Mouse (Mus musculus): Measurements from ENCODE around the gene Zfp867.

DNA sequence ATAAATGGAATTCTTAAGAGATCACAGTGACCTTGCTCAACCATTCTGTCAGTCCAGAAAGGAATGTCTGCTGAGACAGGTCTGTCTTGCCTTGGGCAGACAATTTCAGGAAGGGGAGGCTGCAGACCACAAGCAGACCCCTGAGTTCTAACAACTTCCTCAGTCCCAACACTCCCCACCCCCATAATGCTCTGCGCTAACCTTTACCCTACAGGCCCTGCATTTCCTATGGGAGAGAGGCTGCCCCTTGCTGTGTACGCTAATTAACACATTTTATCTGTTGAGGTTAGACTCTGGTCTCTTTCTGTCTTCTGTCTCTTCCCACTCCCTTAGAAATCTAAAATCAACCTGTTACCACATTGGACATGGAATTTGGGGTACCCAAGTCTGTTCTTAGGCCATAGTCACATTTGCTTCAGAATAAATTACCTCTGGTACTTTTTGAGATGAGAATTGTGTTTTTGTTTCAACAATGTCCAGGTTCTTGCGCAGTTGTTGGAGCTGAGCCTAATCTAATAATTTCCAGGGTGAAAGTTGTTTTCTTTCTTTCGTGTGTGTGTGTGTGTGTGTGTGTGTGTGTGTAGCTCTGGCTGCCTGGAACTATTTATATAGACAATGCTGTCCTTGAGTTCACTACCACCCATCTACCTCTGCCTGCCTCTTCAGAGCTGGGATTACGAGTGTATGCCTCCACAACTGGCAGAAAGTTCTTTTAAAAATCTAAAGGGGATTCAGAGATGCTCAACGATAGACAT, 47.6 kb upstream of the Zfp867 start:
- TF ChIP-seq CTCF (IDR thresholded peaks at IDR 0.05; ENCODE audit: low read depth) (no peak), EP300 (IDR thresholded peaks at IDR 0.05; ENCODE audit: low read depth) (no peak)

Measured in liver, postnatal 0 days (tissue).